Mouse (Mus musculus) olfactory bulb, adult 2 months (tissue): ENCODE results near the gene Cnksr3. TPM values are rescaled to one million over a fixed set of nuclear protein-coding genes. Genes with fewer than 3 reads are reported as not detected.

Experiments used
- H3K27ac ChIP-seq: fragments of 200-500 bp; 2 replicates; pipeline ENCODE4 v1.5.1; 2012; ENCODE audit warnings: low read depth, low read length; ENCODE audit not compliant: insufficient read depth
- H3K4me1 ChIP-seq: fragments of 200-500 bp; 2 replicates; pipeline ENCODE4 v1.6.1; 2012; ENCODE audit warnings: low read length; ENCODE audit not compliant: control insufficient read depth, insufficient read depth
- H3K4me3 ChIP-seq: fragments of 200-500 bp; 2 replicates; pipeline ENCODE4 v1.5.1; 2012; ENCODE audit warnings: mild to moderate bottlenecking, low read depth, low read length, moderate library complexity; ENCODE audit not compliant: insufficient read depth
- CTCF ChIP-seq: fragments of 200-500 bp; IDR thresholded peaks from 2 replicates; pipeline ENCODE4 v1.5.1; 2012; ENCODE audit warnings: low read depth, mild to moderate bottlenecking, low read length, moderate library complexity; ENCODE audit not compliant: insufficient read depth
- POLR2A ChIP-seq: fragments of 200-500 bp; IDR thresholded peaks from 2 replicates; pipeline ENCODE4 v1.6.1; 2012; ENCODE audit warnings: mild to moderate bottlenecking, low read depth, low read length, moderate library complexity; ENCODE audit not compliant: insufficient read depth
- WGBS: fragments of 180-500 bp; shearing (Covaris S2); methylation state at CpG from one replicate; pipeline ENCODE4 v1.1.7; 2018; 5-methylcytosine and 5-hydroxymethylcytosine counted together
- polyA plus RNA-seq: library from polyadenylated mRNA; stranded (reverse); fragments of >200 nt; gene quantifications from 2 replicates; pipeline ENCODE4 v1.2.4, GENCODE M21; 2012; ENCODE audit warnings: low replicate concordance; ENCODE audit not compliant: missing spikeins, insufficient read depth, insufficient read length

The Cnksr3 gene
- polyA plus RNA-seq, 1 experiment: not detected

DNA sequence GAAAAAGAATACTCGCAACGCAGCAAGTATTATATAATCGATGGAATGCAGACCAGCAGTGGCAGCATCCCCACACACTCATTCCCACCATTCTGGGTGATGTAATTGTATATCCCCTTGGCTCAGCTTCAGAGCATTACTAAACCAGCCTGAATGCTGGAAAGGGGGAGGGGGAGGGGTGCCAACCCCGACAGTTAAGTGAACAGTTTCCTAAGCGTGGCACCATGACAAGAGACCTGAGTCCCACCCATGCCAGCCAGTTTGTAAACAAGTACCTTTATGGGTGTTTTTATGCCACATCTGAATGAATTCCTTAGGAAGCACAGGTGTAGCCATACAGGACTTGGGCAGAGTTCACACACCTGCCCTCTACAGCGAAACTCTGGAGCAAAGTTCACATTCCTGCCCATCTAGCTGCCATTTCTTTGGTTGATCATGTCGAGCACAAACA lies 53.0 kb downstream of the Cnksr3 start:
- peaks cover 8% of the 10 kb centered on the region for H3K4me1 ChIP-seq
- no peak for TF ChIP-seq POLR2A
- TF ChIP-seq CTCF: no peak
- H3K4me3 ChIP-seq: no peak overlapping the region
- H3K27ac ChIP-seq: no peak overlapping the region
- WGBS: 23% methylated on average over 7 of the region's 7 CpGs

DNA sequence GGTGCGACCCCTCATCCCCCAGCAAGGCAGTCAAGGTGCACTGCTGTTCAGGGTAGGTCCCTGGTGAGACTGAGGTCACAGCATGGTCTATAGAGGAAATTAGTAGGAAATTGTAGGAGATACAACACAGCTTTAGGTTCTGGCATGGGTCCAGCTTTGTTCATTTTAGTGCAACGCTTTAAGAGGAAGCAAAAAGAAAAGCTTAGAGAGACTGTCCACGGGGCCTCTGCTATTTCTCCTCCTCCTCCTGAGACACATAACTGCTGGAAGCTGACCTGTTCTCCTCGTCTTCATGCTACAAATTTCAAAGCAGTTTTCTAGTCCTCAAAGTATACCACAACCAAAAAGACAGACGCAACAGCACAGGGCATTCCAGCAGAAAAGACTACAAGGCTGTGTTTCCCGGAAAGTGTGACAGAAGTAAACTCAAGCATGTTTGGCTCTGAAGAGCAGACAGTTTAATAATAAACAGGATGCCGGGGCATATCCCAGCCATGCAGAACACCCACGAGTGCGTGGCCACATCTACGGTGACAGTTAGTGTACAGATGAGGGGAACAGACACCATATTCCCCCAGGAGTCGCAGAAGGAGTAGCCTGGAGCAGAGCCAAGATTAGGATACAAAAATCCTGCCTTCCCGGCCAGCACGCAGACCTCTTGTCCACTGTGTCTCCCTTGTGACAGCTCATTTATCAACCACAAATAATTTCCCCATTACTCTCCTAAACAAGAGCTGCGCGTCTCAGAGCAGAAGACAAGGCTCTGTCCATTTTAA lies 53.6 kb downstream of the Cnksr3 start:
- Histone ChIP-seq H3K27ac (no peak overlapping the region), H3K4me1 (peaks cover 8% of the 10 kb centered on the region), H3K4me3 (peak overlapping the region; percentile 18; the same call in 1 of the 2 replicates)
- TF ChIP-seq CTCF: no peak
- TF ChIP-seq POLR2A: no peak
- 11% methylated on average over 15 of the region's 15 CpGs for WGBS

- no peak overlapping the region for H3K27ac ChIP-seq
- H3K4me1 ChIP-seq: peaks cover 8% of the 10 kb centered on the region
- over 99% methylated on average over 5 of the region's 5 CpGs for WGBS
Observed at GRCm38 (mm10) chr10:7154877-7155276, 57.2 kb downstream of the Cnksr3 start.

DNA sequence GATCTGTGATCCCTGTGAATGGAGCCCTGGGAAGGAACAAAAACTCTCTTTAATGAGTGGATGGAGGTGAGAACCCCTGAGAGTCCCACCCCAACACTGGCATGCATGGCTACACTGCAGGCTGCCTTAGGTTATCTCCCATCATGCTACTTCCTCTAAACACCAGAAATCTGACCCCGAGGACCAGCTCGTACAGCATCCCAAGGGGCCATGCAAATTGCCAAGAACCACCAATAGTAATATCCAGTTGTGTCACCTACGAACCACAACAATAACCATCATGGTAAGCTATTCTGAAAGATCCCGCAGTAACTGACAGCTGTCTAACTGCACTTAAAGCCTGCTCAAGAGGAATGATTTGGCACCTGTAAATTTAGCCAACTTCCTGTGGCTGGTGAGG lies 59.1 kb downstream of the Cnksr3 start:
- WGBS: 92% methylated on average over 4 of the region's 4 CpGs
- TF ChIP-seq POLR2A: no peak
- TF ChIP-seq CTCF: no peak
- Histone ChIP-seq H3K4me1 (no peaks in the 10 kb centered on the region), H3K27ac (no peak overlapping the region), H3K4me3 (no peak overlapping the region)

More at GRCm38 (mm10) chr10:7154877-7155276, 57.2 kb downstream of the Cnksr3 start:
- H3K4me3 ChIP-seq: no peak overlapping the region
- TF ChIP-seq POLR2A: no peak
- no peak for TF ChIP-seq CTCF

DNA sequence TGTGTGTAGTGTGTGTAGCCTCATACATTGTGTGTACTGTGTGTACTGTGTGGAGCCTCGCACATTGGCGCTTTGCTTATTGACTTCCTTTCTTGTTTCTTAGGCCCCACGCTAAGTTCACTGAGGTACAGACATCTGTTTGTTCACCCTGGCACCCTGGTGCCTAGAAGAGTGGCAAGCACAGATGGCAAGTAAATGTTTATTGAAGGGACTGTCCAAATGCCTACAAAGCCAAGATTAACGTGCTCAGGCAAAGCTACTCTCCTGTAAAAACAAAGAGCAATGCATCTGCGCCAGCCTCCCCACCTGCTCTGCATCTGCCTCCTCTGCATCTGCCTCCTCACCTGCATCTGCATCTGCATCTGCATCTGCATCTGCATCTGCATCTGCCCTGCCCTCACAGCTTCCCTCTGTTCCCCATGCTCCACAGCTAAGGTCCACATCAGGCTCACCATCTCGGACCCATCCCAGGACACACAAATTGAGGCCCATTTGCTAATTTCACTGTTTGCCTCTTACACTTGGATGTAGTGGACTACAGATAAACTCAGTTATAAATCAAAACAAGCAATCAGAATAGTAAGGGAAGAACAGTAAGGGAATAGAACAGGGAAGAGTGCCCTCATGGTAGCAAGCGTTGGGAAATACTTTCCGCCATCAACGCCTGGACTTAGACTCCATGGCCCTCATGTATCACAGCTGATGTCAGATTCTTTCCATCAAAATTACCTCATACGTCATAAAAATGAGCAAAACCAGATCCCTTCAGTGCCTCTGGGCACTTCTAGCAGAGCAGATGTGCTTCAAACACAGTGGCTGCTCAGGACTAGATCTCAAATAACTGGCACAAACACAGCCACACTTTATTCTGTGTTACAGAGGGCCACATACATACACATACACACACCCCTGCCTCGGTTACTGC lies 62.1 kb downstream of the Cnksr3 start:
- no peak overlapping the region for H3K27ac ChIP-seq
- TF ChIP-seq POLR2A: no peak
- no peak for TF ChIP-seq CTCF
- 91% methylated on average over 11 of the region's 11 CpGs for WGBS

GRCm38 (mm10) chr10:7145614-7146013 lies 66.4 kb downstream of the Cnksr3 start:
- no peak overlapping the region for H3K4me3 ChIP-seq
- H3K27ac ChIP-seq: no peak overlapping the region
- H3K4me1 ChIP-seq: peaks cover 3% of the 10 kb centered on the region; the same call in 1 of the 2 replicates
- TF ChIP-seq POLR2A (no peak), CTCF (no peak)
- WGBS: 87% methylated on average over 5 of the region's 5 CpGs

More for the DNA sequence above, 62.1 kb downstream of the Cnksr3 start:
- Histone ChIP-seq H3K4me1 (no peaks in the 10 kb centered on the region), H3K4me3 (no peak overlapping the region)

DNA sequence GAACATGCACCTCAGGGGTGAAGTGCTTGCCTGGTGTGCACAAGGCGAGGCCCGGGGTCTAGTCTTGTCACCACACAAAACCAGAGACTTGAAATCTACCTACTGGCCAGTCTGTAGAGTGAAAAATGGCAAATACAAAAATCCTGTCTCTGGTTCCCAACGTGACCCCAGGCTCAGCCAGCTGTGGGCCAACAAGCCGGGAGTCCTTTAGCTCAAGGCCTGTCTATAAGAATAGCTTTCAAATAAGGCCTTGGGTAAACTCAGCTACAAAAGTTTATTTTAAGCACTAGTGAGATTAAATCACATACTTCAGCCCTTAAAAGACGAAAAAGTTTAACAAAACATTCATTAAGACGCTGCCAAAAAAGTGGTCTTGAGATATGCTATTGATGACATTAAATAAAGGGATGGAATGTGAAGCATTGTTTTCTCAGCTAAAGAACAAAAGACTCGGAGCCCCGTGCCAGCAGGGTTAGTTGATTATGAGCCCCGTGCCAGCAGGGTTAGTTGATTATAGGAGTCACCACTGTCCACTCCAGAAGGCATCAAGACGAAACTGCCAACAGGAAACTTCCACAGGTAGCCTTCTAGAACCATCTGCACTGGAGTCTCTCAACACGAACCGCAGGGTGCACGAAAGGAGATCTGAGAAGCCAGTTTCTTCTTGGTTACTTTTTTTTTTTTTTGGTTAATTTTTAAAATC lies 67.8 kb downstream of the Cnksr3 start:
- Histone ChIP-seq H3K4me3 (no peak overlapping the region), H3K27ac (no peak overlapping the region), H3K4me1 (peaks cover 3% of the 10 kb centered on the region; the same call in 1 of the 2 replicates)
- 61% methylated on average over 13 of the region's 13 CpGs for WGBS
- TF ChIP-seq POLR2A: no peak
- TF ChIP-seq CTCF: no peak

- 91% methylated on average over 8 of the region's 8 CpGs for WGBS
- H3K27ac ChIP-seq: no peak overlapping the region
Observed at GRCm38 (mm10) chr10:7142287-7142686, 69.8 kb downstream of the Cnksr3 start.

GRCm38 (mm10) chr10:7140282-7140681 lies 71.8 kb downstream of the Cnksr3 start:
- no peak for TF ChIP-seq CTCF
- no peak for TF ChIP-seq POLR2A
- Histone ChIP-seq H3K27ac (no peak overlapping the region), H3K4me3 (no peak overlapping the region), H3K4me1 (peaks cover 3% of the 10 kb centered on the region; the same call in 1 of the 2 replicates)
- WGBS: 89% methylated on average over 6 of the region's 6 CpGs

More at GRCm38 (mm10) chr10:7142287-7142686, 69.8 kb downstream of the Cnksr3 start:
- TF ChIP-seq CTCF (no peak), POLR2A (no peak)
- Histone ChIP-seq H3K4me1 (peaks cover 3% of the 10 kb centered on the region; the same call in 1 of the 2 replicates), H3K4me3 (no peak overlapping the region)
